In genomic region chr16:91746101-91746950, GRCm38 (mm10) we compare ENCODE assay signal across 8 mouse cellular contexts. TPM values are rescaled to one million over a fixed set of nuclear protein-coding genes. Genes with fewer than 3 reads are reported as not detected.
DNase-seq lines count a peak whose midpoint lies in the region; ATAC-seq and TF ChIP-seq lines count a peak whose summit lies in the region.

No protein-coding gene starts in this region.

- H3K4me1 ChIP-seq in lung, embryonic 14.5 days (ENCODE audit: insufficient read depth) = peaks cover 9% of the 10 kb centered on the region
- H3K4me1 ChIP-seq in lung, adult 2 months (ENCODE audit: control insufficient read depth, insufficient read depth, low read length) = no peaks in the 10 kb centered on the region
- peaks cover 30% of the 10 kb centered on the region for H3K4me1 ChIP-seq in embryonic facial prominence, embryonic 13.5 days
- H3K4me1 ChIP-seq in neural tube, embryonic 14.5 days (ENCODE audit: control insufficient read depth, insufficient read depth, low read length) = peaks cover 14% of the 10 kb centered on the region
- H3K4me1 ChIP-seq in thymus, adult 2 months (replicated peaks; ENCODE audit: control insufficient read depth, insufficient read depth, low read length) = no peaks in the 10 kb centered on the region; the same call in 1 of the 2 replicates

- H3K27ac ChIP-seq in lung, embryonic 14.5 days (ENCODE audit: low read depth) = no peak overlapping the region
- H3K27ac ChIP-seq in embryonic facial prominence, embryonic 13.5 days = peak overlapping the region; percentile 69
- H3K27ac ChIP-seq in neural tube, embryonic 14.5 days (ENCODE audit: low read depth, low read length) = no peak overlapping the region
- H3K27ac ChIP-seq in thymus, adult 2 months (ENCODE audit: control insufficient read depth, insufficient read depth, low read length) = no peak overlapping the region

- no peak for TF ChIP-seq POLR2A in lung, adult 2 months (IDR thresholded peaks at IDR 0.05; ENCODE audit: borderline replicate concordance, extremely low read depth, low read depth, low read length)
- no peak for TF ChIP-seq POLR2A in thymus, adult 2 months (IDR thresholded peaks at IDR 0.05; ENCODE audit: control insufficient read depth, extremely low read depth, insufficient read depth, low read length, poor library complexity)

- H3K9ac ChIP-seq in lung, embryonic 14.5 days = no peak overlapping the region
- no peak overlapping the region for H3K9ac ChIP-seq in embryonic facial prominence, embryonic 13.5 days
- H3K9ac ChIP-seq in neural tube, embryonic 14.5 days (replicated peaks; ENCODE audit: low read depth, low read length) = no peak overlapping the region

- ATAC-seq in lung, embryonic 14.5 days (ENCODE audit: insufficient read depth) = peak; percentile 54; the same call in 1 of the 2 replicates
- ATAC-seq in embryonic facial prominence, embryonic 13.5 days (ENCODE audit: insufficient number of reproducible peaks, insufficient read depth, low FRiP score, low TSS enrichment, low read depth) = peak; percentile 78; the same call in 1 of the 2 replicates
- ATAC-seq in neural tube, embryonic 14.5 days (ENCODE audit: low read depth) = peak; percentile 60; the same call in 1 of the 2 replicates

- WGBS in lung, embryonic 14.5 days = 36% methylated on average over 14 of the region's 14 CpGs
- WGBS in lung, adult 2 months = 36% methylated on average over 14 of the region's 14 CpGs
- 8% methylated on average over 14 of the region's 14 CpGs for WGBS in embryonic facial prominence, embryonic 13.5 days
- 51% methylated on average over 14 of the region's 14 CpGs for WGBS in neural tube, embryonic 14.5 days
- 16% methylated on average over 14 of the region's 14 CpGs for WGBS in thymus, adult 2 months

- H3K9me3 ChIP-seq in lung, embryonic 14.5 days (ENCODE audit: low read depth, low read length) = no peaks in the 10 kb centered on the region
- no peaks in the 10 kb centered on the region for H3K9me3 ChIP-seq in embryonic facial prominence, embryonic 13.5 days
- no peaks in the 10 kb centered on the region for H3K9me3 ChIP-seq in neural tube, embryonic 14.5 days (ENCODE audit: control insufficient read depth, low read length)

- H3K4me3 ChIP-seq in lung, embryonic 14.5 days (ENCODE audit: low read depth, low read length) = no peak overlapping the region
- no peak overlapping the region for H3K4me3 ChIP-seq in lung, adult 2 months (replicated peaks; ENCODE audit: extremely low read depth, low read depth, low read length)
- H3K4me3 ChIP-seq in embryonic facial prominence, embryonic 13.5 days = no peak overlapping the region
- H3K4me3 ChIP-seq in neural tube, embryonic 14.5 days (ENCODE audit: low read depth, low read length) = no peak overlapping the region
- H3K4me3 ChIP-seq in thymus, adult 2 months (ENCODE audit: control insufficient read depth, insufficient read depth, low read length) = no peak overlapping the region

- no peak for TF ChIP-seq CTCF in lung, embryonic 14.5 days (IDR thresholded peaks at IDR 0.05; ENCODE audit: low read depth)
- no peak for TF ChIP-seq CTCF in lung, adult 2 months (IDR thresholded peaks at IDR 0.05; ENCODE audit: insufficient read depth, low read length)
- no peak for TF ChIP-seq CTCF in thymus, adult 2 months (IDR thresholded peaks at IDR 0.05; ENCODE audit: borderline replicate concordance, control insufficient read depth, extremely low read depth, insufficient read depth, low read length, poor library complexity)

- no peaks in the 10 kb centered on the region for H3K27me3 ChIP-seq in lung, embryonic 14.5 days (ENCODE audit: insufficient read depth, low read length)
- H3K27me3 ChIP-seq in embryonic facial prominence, embryonic 13.5 days = no peaks in the 10 kb centered on the region
- no peaks in the 10 kb centered on the region for H3K27me3 ChIP-seq in neural tube, embryonic 14.5 days (ENCODE audit: control insufficient read depth, insufficient read depth, low read length)
- H3K27me3 ChIP-seq in thymus, adult 2 months (ENCODE audit: control insufficient read depth, insufficient read depth, low read length) = no peaks in the 10 kb centered on the region

- no peaks in the 10 kb centered on the region for H3K36me3 ChIP-seq in lung, embryonic 14.5 days (ENCODE audit: insufficient read depth)
- H3K36me3 ChIP-seq in embryonic facial prominence, embryonic 13.5 days = no peaks in the 10 kb centered on the region
- H3K36me3 ChIP-seq in neural tube, embryonic 14.5 days (ENCODE audit: control insufficient read depth, insufficient read depth, low read length) = no peaks in the 10 kb centered on the region
- H3K36me3 ChIP-seq in thymus, adult 2 months (ENCODE audit: control insufficient read depth, insufficient read depth, low read length) = no peaks in the 10 kb centered on the region

- no peak overlapping the region for H3K4me2 ChIP-seq in lung, embryonic 14.5 days
- H3K4me2 ChIP-seq in embryonic facial prominence, embryonic 13.5 days = peak overlapping the region; percentile 35
- no peak overlapping the region for H3K4me2 ChIP-seq in neural tube, embryonic 14.5 days (ENCODE audit: low read depth, low read length)

- peak; percentile 41 for DNase-seq in adrenal gland, postnatal 14 days
- no peak for DNase-seq in adrenal gland, adult 8-10 months
- DNase-seq in lung, embryonic 14.5 days = peak; percentile 83
- no peak for DNase-seq in lung, adult 2 months
- DNase-seq in layer of hippocampus, postnatal 14 days (ENCODE audit: low spot score in 2 of 2) = peak; percentile 45 to 73
- DNase-seq in thymus, adult 2 months = no peak

RNA-seq across cellular contexts. Expression of gene Itsn1, which starts 17.2 kb away (rescaled TPM):
- total RNA-seq in adrenal gland, postnatal 14 days (2021) = 43.1 and 48.7 TPM in 2 replicates
- total RNA-seq in adrenal gland, adult 8-10 months (2022) = 10 to 100 TPM; 43.3 to 68.5 (median 55.7) TPM
- polyA plus RNA-seq in lung, embryonic 14.5 days (2014; fragmentation: Nextera tagmentation; extraction: Ambion mirVana) = 25.4 and 28.5 TPM in 2 replicates
- polyA plus RNA-seq in lung, adult 2 months (2012; rRNA removed) = 18.4 and 43.7 TPM in 2 replicates
- polyA plus RNA-seq in embryonic facial prominence, embryonic 13.5 days (2015; fragmentation: Nextera tagmentation; extraction: Ambion mirVana) = 29.6 and 30.4 TPM in 2 replicates
- 100 to 1,000 TPM; 155 to 157 TPM for total RNA-seq in layer of hippocampus, postnatal 14 days (2021)
- 56.5 and 77.5 TPM in 2 replicates for polyA plus RNA-seq in neural tube, embryonic 14.5 days (2014; fragmentation: Nextera tagmentation; extraction: Ambion mirVana)
- polyA plus RNA-seq in thymus, adult 2 months (2012; rRNA removed) = 8.9 and 12.9 TPM in 2 replicates

RNA-seq across cellular contexts. Expression of gene Cryzl1, which starts 17.6 kb away (rescaled TPM):
- total RNA-seq in adrenal gland, postnatal 14 days (2021) = 43.4 and 45.5 TPM in 2 replicates
- 10 to 100 TPM; 49.9 to 75.8 (median 63.0) TPM for total RNA-seq in adrenal gland, adult 8-10 months (2022)
- 69.7 and 74.5 TPM in 2 replicates for polyA plus RNA-seq in lung, embryonic 14.5 days (2014; fragmentation: Nextera tagmentation; extraction: Ambion mirVana)
- 22.3 and 29.8 TPM in 2 replicates for polyA plus RNA-seq in lung, adult 2 months (2012; rRNA removed)
- polyA plus RNA-seq in embryonic facial prominence, embryonic 13.5 days (2015; fragmentation: Nextera tagmentation; extraction: Ambion mirVana) = 70.7 and 75.9 TPM in 2 replicates
- total RNA-seq in layer of hippocampus, postnatal 14 days (2021) = 10 to 100 TPM; 79.2 to 87.5 TPM
- 96.4 and 118 TPM in 2 replicates for polyA plus RNA-seq in neural tube, embryonic 14.5 days (2014; fragmentation: Nextera tagmentation; extraction: Ambion mirVana)
- 19.1 and 21.7 TPM in 2 replicates for polyA plus RNA-seq in thymus, adult 2 months (2012; rRNA removed)

RNA-seq across cellular contexts. Expression of gene Donson, which starts 57.8 kb away (rescaled TPM):
- 8.6 and 12.5 TPM in 2 replicates for total RNA-seq in adrenal gland, postnatal 14 days (2021)
- 10 to 100 TPM in 1 of 4 experiments, 1 to 10 TPM in 3; 4.0 to 13.1 (median 7.2) TPM for total RNA-seq in adrenal gland, adult 8-10 months (2022)
- 34.4 and 35.9 TPM in 2 replicates for polyA plus RNA-seq in lung, embryonic 14.5 days (2014; fragmentation: Nextera tagmentation; extraction: Ambion mirVana)
- polyA plus RNA-seq in lung, adult 2 months (2012; rRNA removed) = 5.5 and 6.6 TPM in 2 replicates
- 21.8 TPM in 2 replicates for polyA plus RNA-seq in embryonic facial prominence, embryonic 13.5 days (2015; fragmentation: Nextera tagmentation; extraction: Ambion mirVana)
- 10 to 100 TPM; 24.6 TPM for total RNA-seq in layer of hippocampus, postnatal 14 days (2021)
- polyA plus RNA-seq in neural tube, embryonic 14.5 days (2014; fragmentation: Nextera tagmentation; extraction: Ambion mirVana) = 23.3 and 28.5 TPM in 2 replicates
- polyA plus RNA-seq in thymus, adult 2 months (2012; rRNA removed) = 19.5 and 28.8 TPM in 2 replicates

Comparison
In these comparisons a context has a peak if more than half of its experiments do, and no peak if none do; other contexts are left out.
1. DNase-seq: peak in adrenal gland, postnatal 14 days (single experiment), lung, embryonic 14.5 days (single experiment) and layer of hippocampus, postnatal 14 days (2 of 2); none in adrenal gland, adult 8-10 months (single experiment), lung, adult 2 months (single experiment) and thymus, adult 2 months (single experiment).
2. Peak in every context shown above with its lines, with median percentiles within 50 percentile points of each other: ATAC-seq.